Mouse (Mus musculus): ENCODE measurements around the gene Rhbdf2. TPM values are rescaled to one million over a fixed set of nuclear protein-coding genes. Genes with fewer than 3 reads are reported as not detected.

Rhbdf2 gene
- polyA plus RNA-seq, 1 experiment from 2014 or later: 4.1 TPM

DNA sequence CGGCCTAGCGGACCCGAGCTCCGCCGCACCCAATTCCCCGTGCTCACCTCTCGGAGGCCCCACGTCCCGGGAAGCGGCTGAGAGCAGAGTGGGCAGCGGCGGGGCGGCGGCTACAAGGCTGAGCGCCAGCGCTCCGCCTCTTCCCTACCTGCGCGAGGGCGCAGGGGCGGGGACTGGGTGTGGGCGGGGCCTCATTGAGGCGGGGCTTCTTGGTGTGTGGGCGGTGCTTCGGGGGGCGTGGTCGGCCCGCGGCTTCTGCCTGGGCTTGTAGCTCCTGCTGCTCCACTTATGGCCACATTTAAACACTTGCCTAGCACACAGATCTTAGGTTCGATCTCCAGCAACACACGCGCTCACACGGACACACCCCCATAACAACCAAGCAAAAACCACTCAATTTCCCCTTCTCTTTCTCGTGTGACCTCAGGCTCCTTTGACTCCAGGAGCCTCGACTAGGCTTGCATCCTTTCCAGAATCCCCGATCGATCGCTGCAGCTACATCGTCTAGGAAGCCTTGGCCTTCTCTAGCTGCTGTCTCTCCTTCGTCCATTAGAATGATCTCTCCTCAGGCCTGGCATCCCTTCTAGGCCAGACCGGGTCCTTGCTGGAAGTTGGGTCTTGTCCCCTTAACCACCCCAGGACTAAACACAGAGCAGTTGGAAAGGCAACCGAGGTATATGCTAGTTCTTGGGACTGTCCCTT lies 2.5 kb downstream of the Rhbdf2 start:
- 16% methylated on average over 35 of the region's 42 CpGs for WGBS
- H3K4me3 ChIP-seq (replicated peaks): peak overlapping the region; percentile 76
- H3K27ac ChIP-seq: no peak overlapping the region
- peak overlapping the region; percentile 91 for H3K4me2 ChIP-seq
- no peaks in the 10 kb centered on the region for H3K9me3 ChIP-seq
- peaks cover 15% of the 10 kb centered on the region for H3K27me3 ChIP-seq
- peaks cover 48% of the 10 kb centered on the region for H3K4me1 ChIP-seq (replicated peaks)
- H3K9ac ChIP-seq (replicated peaks): peak overlapping the region; percentile 79
- ATAC-seq (ENCODE audit: insufficient number of reproducible peaks, insufficient read depth, low FRiP score, low TSS enrichment, low read depth): peak; percentile 23; the same call in 1 of the 2 replicates
- no peaks in the 10 kb centered on the region for H3K36me3 ChIP-seq

DNA sequence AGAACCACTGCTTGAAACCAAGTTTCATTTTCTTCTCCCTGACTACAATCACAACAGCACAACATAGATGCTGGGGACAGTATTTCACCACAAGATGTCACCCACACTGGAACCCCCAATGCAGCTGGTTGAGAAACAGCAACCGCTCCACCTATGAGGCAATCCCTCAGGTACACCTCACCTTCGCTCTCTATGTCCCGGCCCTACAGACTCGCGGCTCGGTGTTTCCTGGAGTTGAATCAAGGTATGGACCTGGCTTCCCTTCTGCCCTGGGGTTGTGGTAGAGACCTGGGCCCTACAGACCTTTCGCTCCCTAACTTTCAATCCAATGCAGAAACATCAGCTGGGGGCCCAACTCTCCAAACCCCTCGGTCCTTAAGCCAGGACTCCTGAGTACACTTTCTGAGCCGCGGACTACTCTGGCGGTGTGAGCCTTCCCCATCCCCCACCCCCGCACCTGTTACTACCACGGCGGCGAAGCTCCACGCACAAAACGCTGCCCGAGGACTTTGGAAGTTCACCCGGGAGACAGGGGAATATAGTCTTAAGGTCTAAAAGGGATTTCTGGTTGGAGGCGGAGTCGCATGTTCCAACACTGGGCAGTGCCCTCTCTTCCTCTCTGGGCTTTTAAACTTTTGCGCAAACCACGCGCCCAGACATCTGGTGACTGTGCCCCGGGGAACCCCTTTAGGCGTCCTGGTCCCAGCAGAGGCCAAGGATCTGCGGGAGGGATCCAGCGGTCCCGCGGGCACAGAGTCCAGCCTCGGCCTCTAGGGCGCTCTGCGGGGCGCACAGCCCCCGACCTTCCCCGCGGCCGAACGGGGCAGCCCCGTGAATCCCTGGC lies 3.3 kb downstream of the Rhbdf2 start:
- Histone ChIP-seq H3K9ac (replicated peaks) (peak overlapping the region; percentile 79), H3K9me3 (no peaks in the 10 kb centered on the region), H3K27me3 (peaks cover 15% of the 10 kb centered on the region), H3K4me3 (replicated peaks) (peak overlapping the region; percentile 76), H3K36me3 (no peaks in the 10 kb centered on the region), H3K4me1 (replicated peaks) (peaks cover 56% of the 10 kb centered on the region), H3K4me2 (peak overlapping the region; percentile 91), H3K27ac (no peak overlapping the region)
- 5% methylated on average over 40 of the region's 40 CpGs for WGBS
- ATAC-seq (ENCODE audit: insufficient number of reproducible peaks, insufficient read depth, low FRiP score, low TSS enrichment, low read depth): no peak; the same call in 1 of the 2 replicates

DNA sequence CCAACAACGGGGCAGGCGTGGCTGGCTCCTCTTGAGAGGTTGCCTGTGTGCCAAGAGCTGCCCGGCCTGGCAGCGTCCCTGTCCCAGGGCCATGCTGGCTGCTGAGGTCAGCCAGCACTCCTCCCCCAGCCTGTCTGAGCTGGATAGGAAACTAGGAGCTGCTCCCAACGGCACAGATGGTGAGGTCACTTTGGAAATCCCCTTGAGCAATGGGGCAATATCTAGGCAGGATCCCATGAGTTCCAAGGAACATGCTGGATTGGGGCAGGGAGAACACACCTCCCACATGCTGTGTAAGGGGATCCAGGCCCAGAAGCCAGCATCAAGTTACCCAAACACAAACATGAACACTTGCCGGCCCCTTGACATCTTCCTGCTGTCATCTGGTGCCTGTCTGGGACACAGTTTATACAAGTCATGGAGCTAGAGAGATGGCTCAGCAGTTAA lies 5.5 kb downstream of the Rhbdf2 start:
- Histone ChIP-seq H3K4me1 (replicated peaks) (peaks cover 77% of the 10 kb centered on the region), H3K27me3 (peaks cover 20% of the 10 kb centered on the region), H3K4me2 (peak overlapping the region; percentile 24; the same call in 1 of the 2 replicates), H3K36me3 (no peaks in the 10 kb centered on the region), H3K4me3 (replicated peaks) (no peak overlapping the region), H3K9me3 (no peaks in the 10 kb centered on the region), H3K27ac (no peak overlapping the region), H3K9ac (replicated peaks) (no peak overlapping the region)
- ATAC-seq (ENCODE audit: insufficient number of reproducible peaks, insufficient read depth, low FRiP score, low TSS enrichment, low read depth): no peak
- 38% methylated on average over 6 of the region's 6 CpGs for WGBS

DNA sequence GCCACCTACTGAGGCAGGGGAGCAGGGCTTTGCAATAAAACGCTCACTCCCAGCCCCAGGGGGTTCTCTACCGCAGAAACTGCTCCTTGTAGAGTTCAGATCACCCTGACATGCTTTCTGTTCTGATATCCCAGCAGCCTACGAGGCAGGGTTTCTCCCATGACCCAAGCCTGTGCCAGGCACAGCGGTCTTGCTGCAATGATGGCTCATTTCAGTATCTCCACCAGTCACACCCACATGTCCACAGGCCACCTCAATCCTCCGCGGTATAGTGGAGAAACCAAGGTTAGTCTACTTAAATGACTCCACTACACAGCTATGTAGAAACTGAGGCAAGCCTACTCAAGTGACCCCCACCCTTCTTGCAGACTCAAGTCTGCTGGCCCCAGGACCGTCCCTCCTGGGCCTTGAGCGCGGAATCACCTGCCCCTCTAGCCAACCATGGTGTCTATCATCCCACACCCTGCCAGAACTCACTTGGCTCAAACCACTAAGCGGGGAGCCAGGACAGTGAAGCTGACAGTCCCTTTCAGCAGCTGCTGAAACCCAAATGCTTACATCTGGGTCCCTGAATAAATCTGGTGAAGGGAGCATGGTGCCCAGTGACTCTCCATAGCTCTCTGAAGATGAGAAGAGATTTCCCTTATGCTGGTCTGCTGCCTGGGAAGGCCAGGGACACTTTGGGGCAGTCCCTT lies 6.1 kb downstream of the Rhbdf2 start:
- H3K4me2 ChIP-seq: no peak overlapping the region; the same call in 1 of the 2 replicates
- H3K4me1 ChIP-seq (replicated peaks): peaks cover 83% of the 10 kb centered on the region
- no peak overlapping the region for H3K4me3 ChIP-seq (replicated peaks)
- no peak overlapping the region for H3K27ac ChIP-seq
- no peaks in the 10 kb centered on the region for H3K36me3 ChIP-seq
- H3K9me3 ChIP-seq: no peaks in the 10 kb centered on the region
- no peak for ATAC-seq (ENCODE audit: insufficient number of reproducible peaks, insufficient read depth, low FRiP score, low TSS enrichment, low read depth)
- 77% methylated on average over 10 of the region's 10 CpGs for WGBS
- H3K27me3 ChIP-seq: peaks cover 20% of the 10 kb centered on the region
- H3K9ac ChIP-seq (replicated peaks): no peak overlapping the region

DNA sequence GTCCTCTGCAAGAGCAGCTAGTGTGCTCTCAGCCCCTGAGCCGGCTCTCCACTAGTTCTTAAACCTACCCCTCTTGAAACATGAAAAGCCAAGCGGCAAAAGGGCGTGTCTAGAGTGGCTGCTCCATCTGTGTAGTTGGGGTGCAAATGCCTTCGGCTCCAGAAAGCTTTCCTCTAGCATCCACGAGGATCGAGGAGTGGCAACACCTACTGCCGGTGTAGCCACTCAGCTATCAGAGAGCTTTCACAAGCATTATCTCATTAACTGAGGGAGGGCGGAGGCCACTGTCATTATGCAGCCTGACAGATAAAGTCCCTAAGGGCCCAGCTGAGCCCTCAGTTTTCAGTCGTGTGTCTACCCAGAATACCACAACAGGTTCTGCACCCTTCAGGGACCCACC lies 6.7 kb downstream of the Rhbdf2 start:
- H3K4me2 ChIP-seq: no peak overlapping the region; the same call in 1 of the 2 replicates
- H3K4me3 ChIP-seq (replicated peaks): no peak overlapping the region
- WGBS: 40% methylated on average over 9 of the region's 9 CpGs
- no peak overlapping the region for H3K9ac ChIP-seq (replicated peaks)
- peaks cover 20% of the 10 kb centered on the region for H3K27me3 ChIP-seq
- no peaks in the 10 kb centered on the region for H3K36me3 ChIP-seq
- H3K4me1 ChIP-seq (replicated peaks): peaks cover 84% of the 10 kb centered on the region
- H3K27ac ChIP-seq: no peak overlapping the region
- H3K9me3 ChIP-seq: no peaks in the 10 kb centered on the region
- ATAC-seq (ENCODE audit: insufficient number of reproducible peaks, insufficient read depth, low FRiP score, low TSS enrichment, low read depth): no peak

DNA sequence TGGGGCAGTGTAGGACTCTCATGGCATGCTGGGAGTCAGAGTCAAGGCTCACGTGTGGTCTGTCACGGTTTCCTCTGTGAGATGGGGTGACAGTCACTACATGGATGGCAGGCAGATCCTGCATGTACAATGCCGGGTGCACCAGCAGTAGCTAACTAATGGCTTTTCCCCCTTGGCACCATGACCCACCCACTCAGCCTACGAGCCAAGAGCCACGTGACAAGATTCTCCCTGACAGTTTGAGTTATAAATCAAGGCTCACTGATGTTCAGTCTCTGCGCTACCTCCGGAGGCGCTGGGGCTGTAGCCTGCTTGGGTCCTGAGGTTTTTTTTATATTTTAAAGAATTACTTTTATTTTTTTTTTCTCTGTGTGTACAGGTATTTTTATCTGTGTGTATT lies 7.3 kb downstream of the Rhbdf2 start:
- Histone ChIP-seq H3K9me3 (no peaks in the 10 kb centered on the region), H3K27ac (no peak overlapping the region), H3K4me3 (replicated peaks) (no peak overlapping the region), H3K4me2 (0 out of 2 replicates have a peak overlapping the region, but pooled peaks have one; percentile 3), H3K4me1 (replicated peaks) (peaks cover 82% of the 10 kb centered on the region), H3K36me3 (no peaks in the 10 kb centered on the region), H3K9ac (replicated peaks) (no peak overlapping the region), H3K27me3 (peaks cover 20% of the 10 kb centered on the region)
- no peak for ATAC-seq (ENCODE audit: insufficient number of reproducible peaks, insufficient read depth, low FRiP score, low TSS enrichment, low read depth)
- WGBS: 52% methylated on average over 8 of the region's 8 CpGs

DNA sequence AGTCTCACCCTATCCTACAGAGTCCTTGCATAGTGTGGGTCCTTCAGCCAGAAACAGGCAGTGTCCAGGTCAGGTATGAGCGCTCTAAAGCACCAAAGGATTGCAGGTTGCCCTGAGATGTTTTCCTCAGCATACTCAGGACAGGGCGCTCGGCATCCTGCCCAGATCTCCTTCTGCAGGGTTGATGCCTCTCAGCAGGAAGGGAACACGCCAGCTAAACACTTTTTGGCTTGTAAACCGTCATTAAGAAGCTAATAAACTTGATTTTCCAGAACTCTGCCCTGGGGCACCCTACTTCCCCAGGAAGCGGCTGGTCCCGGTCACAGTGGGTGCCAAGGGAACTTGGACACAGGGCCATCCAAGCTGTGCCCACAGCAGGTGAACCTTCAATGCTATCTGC lies 7.7 kb downstream of the Rhbdf2 start:
- Histone ChIP-seq H3K4me1 (replicated peaks) (peaks cover 78% of the 10 kb centered on the region), H3K27ac (no peak overlapping the region), H3K9me3 (no peaks in the 10 kb centered on the region), H3K36me3 (no peaks in the 10 kb centered on the region), H3K4me3 (replicated peaks) (no peak overlapping the region), H3K9ac (replicated peaks) (no peak overlapping the region), H3K4me2 (0 out of 2 replicates have a peak overlapping the region, but pooled peaks have one; percentile 3), H3K27me3 (peaks cover 20% of the 10 kb centered on the region)
- WGBS: 52% methylated on average over 7 of the region's 7 CpGs
- ATAC-seq (ENCODE audit: insufficient number of reproducible peaks, insufficient read depth, low FRiP score, low TSS enrichment, low read depth): no peak

DNA sequence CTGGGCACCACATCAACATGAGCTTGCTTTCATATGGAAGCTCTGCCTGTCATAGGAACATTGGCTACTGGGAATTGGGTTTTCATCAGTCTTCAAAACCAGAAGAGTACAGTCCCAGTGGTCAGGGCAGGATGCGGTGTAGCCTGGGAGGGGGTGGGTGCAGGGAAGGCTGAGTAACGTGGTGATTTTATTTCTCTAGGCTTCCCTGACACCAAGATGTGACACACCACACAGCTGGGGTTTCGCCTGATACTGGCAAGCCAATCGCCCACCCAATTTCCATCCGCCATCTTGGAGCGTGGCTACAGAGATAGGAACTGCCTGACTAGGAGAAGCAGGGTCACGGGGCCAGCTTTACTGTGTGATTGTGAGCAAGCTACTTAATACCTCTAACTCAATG lies 8.2 kb downstream of the Rhbdf2 start:
- H3K4me3 ChIP-seq (replicated peaks): no peak overlapping the region
- no peak overlapping the region for H3K27ac ChIP-seq
- H3K9ac ChIP-seq (replicated peaks): no peak overlapping the region
- H3K27me3 ChIP-seq: peaks cover 15% of the 10 kb centered on the region
- H3K4me1 ChIP-seq (replicated peaks): peaks cover 77% of the 10 kb centered on the region
- no peaks in the 10 kb centered on the region for H3K9me3 ChIP-seq
- no peak for ATAC-seq (ENCODE audit: insufficient number of reproducible peaks, insufficient read depth, low FRiP score, low TSS enrichment, low read depth)
- H3K36me3 ChIP-seq: no peaks in the 10 kb centered on the region
- WGBS: 88% methylated on average over 7 of the region's 7 CpGs
- no peak overlapping the region for H3K4me2 ChIP-seq

DNA sequence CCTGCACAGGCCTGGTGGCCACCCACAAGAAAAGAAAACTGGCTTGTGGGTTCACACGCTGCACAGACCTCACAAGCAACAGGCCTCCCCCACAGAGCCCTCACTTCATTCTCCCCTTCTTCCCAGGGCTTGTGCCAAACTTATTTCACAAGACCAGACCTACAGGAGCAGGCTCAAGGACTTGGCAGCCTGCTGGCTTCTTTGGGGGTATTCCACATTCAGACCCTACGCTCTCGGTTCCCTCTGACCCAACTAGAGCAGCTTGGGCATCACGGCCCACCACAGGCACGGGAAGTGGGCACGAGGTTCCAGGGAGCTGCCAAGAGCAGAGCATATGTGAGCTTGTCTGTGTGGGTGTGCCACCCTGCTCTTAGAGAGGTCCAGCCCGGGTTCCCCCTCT lies 9.2 kb downstream of the Rhbdf2 start:
- WGBS: 90% methylated on average over 7 of the region's 7 CpGs
- no peak overlapping the region for H3K4me3 ChIP-seq (replicated peaks)
- peaks cover 67% of the 10 kb centered on the region for H3K4me1 ChIP-seq (replicated peaks)
- H3K36me3 ChIP-seq: no peaks in the 10 kb centered on the region
- no peak overlapping the region for H3K9ac ChIP-seq (replicated peaks)
- ATAC-seq (ENCODE audit: insufficient number of reproducible peaks, insufficient read depth, low FRiP score, low TSS enrichment, low read depth): no peak
- 0 out of 2 replicates have a peak overlapping the region, but pooled peaks have one; percentile 2 for H3K27ac ChIP-seq
- H3K9me3 ChIP-seq: no peaks in the 10 kb centered on the region
- no peak overlapping the region for H3K4me2 ChIP-seq
- H3K27me3 ChIP-seq: 0 out of 2 replicates have a peak, but pooled peaks cover 5% of the 10 kb centered on the region

DNA sequence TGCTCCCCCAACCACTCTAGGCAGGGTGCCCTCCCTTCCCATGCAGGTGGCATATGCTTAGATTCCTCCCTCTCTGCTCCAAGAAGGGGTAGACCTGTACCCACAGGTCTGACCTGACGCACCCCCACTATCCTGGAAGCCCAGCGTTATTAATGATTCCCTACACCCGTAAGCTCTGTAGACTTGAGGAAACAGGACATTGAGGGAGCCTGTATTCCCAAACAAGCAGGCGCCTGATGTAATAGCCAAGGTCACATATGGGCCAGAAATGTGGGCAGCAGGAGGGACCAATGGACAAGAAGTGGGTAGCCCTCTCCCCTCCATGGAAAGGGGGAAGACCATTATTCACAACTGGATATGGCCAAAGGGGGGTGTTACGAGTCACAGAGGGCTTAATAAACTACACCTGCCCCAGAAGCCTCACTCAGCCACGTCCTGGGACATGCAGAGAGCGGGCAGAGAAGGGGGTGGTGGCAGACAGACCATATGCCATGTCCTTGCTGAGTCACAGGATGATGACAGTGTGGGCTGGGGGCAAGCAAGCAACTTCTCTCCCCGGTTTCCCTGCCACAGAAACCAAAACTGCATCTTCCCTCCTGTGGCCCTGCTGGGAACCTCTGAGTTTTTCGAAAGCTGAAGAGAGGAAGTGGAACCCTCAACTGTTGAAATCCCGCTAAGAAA lies 10.2 kb downstream of the Rhbdf2 start:
- WGBS: 60% methylated on average over 10 of the region's 10 CpGs
- Histone ChIP-seq H3K4me2 (no peak overlapping the region), H3K4me1 (replicated peaks) (peaks cover 57% of the 10 kb centered on the region), H3K9ac (replicated peaks) (no peak overlapping the region), H3K9me3 (no peaks in the 10 kb centered on the region), H3K4me3 (replicated peaks) (no peak overlapping the region), H3K27me3 (0 out of 2 replicates have a peak, but pooled peaks cover 5% of the 10 kb centered on the region), H3K27ac (no peak overlapping the region), H3K36me3 (no peaks in the 10 kb centered on the region)
- ATAC-seq (ENCODE audit: insufficient number of reproducible peaks, insufficient read depth, low FRiP score, low TSS enrichment, low read depth): no peak

Measured in limb, embryonic 12.5 days (tissue).